Mouse (Mus musculus): ENCODE results near the gene Ints7.

- TF ChIP-seq CTCF (IDR thresholded peaks at IDR 0.05; ENCODE audit: insufficient read depth, low read depth, low read length) (no peak), POLR2A (IDR thresholded peaks at IDR 0.05; ENCODE audit: insufficient read depth, low read depth, low read length) (no peak)
Measured at GRCm38 (mm10) chr1:191527921-191528612, 47.4 kb upstream of the Ints7 start.

All from olfactory bulb, adult 2 months (tissue).